Mouse (Mus musculus) hindbrain, embryonic 12.5 days (tissue): ENCODE data around the gene Pak3. TPM values are rescaled to one million over a fixed set of nuclear protein-coding genes. Genes with fewer than 3 reads are reported as not detected.
"Not testable (repeated sequence)": the region's sequence is repeated elsewhere in the genome, so short reads cannot be mapped to it uniquely, and the experiment has no call there.

Experiments
- ATAC-seq: fragments of 200-750 bp; cut with Nextera tagmentation; 2 replicates; pipeline ENCODE4 v1.8.0; 2017; ENCODE audit warnings: moderate TSS enrichment; ENCODE audit not compliant: low FRiP score
- H3K27ac ChIP-seq: fragments of 300-500 bp; sonication (generic); 2 replicates; pipeline ENCODE4 v1.5.1; 2016; ENCODE audit warnings: mild to moderate bottlenecking
- H3K27me3 ChIP-seq: fragments of 300-500 bp; sonication (generic); 2 replicates; pipeline ENCODE4 v1.6.1; 2016; ENCODE audit warnings: mild to moderate bottlenecking
- H3K36me3 ChIP-seq: fragments of 300-500 bp; sonication (generic); 2 replicates; pipeline ENCODE4 v1.6.1; 2016; ENCODE audit warnings: mild to moderate bottlenecking
- H3K4me1 ChIP-seq: fragments of 300-500 bp; sonication (generic); 2 replicates; pipeline ENCODE4 v1.6.1; 2016
- H3K4me2 ChIP-seq: fragments of 300-500 bp; sonication (generic); replicated peaks from 2 replicates; pipeline ENCODE4 v1.6.1; 2016; ENCODE audit warnings: mild to moderate bottlenecking
- H3K4me3 ChIP-seq: fragments of 300-500 bp; sonication (generic); 2 replicates; pipeline ENCODE4 v1.5.1; 2016; ENCODE audit warnings: mild to moderate bottlenecking
- H3K9ac ChIP-seq: fragments of 300-500 bp; sonication (generic); 2 replicates; pipeline ENCODE4 v1.6.1; 2016; ENCODE audit warnings: mild to moderate bottlenecking, moderate library complexity
- H3K9me3 ChIP-seq: fragments of 300-500 bp; sonication (generic); replicated peaks from 2 replicates; pipeline ENCODE4 v1.6.1; 2016; ENCODE audit warnings: mild to moderate bottlenecking
- WGBS: fragments of 180-500 bp; shearing (Covaris S2); methylation state at CpG from one replicate; pipeline ENCODE4 v1.1.7; 2016; 5-methylcytosine and 5-hydroxymethylcytosine counted together
- polyA plus RNA-seq: library from polyadenylated mRNA; unstranded; fragments of >200 nt; fragmentation: Nextera tagmentation; extraction: Ambion mirVana; gene quantifications from 2 replicates; pipeline ENCODE4 v1.2.1, GENCODE M21; 2016

The Pak3 gene
- 81.5 and 97.9 TPM in 2 replicates for polyA plus RNA-seq

DNA sequence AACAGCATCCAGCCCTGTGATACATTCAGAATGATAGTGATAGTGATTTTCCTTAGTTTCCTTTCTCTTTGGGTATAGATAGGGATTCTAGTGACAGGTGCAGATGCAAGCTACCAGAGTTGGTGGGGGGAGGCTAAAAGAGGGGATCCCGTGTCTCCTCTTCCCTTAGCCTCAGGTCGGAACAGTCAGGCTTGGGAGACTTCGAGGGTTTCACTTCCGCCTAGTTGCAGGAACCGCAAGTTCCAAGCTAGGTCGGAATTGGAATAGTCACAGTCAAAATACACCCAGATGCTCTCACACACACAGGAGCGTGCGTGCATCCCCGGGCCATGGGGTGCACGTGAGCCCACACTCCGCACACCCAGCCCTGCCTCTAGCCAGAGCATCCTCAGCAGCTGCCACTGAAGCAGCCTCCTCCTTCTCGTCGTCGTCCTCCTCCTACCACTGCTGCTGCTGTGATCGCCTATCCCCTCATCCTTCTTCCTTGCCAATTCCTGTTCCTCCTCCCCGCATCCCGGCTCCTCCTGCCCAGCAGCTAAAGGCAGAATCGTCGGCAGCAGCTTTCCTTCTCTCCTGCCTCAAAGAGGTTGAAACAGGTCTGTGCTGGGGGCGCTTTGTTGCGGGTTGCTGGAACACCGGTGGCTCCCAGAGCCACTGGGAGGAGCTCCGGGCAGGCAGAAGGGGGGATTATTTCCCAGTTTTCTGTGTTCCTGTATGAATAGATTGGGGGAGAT lies at the start of gene Pak3:
Gene Pak3 (plus strand): TSS at position 424 of the 734 bp plus-strand sequence.
- peaks cover 7% of the 10 kb centered on the region; the same call in 1 of the 2 replicates for H3K27me3 ChIP-seq
- WGBS = 20% methylated on average over 23 of the region's 23 CpGs
- H3K36me3 ChIP-seq = no peaks in the 10 kb centered on the region
- H3K9me3 ChIP-seq = no peaks in the 10 kb centered on the region
- H3K4me3 ChIP-seq = peak within 1 kb of the TSS; percentile 43
- H3K27ac ChIP-seq = peak within 1 kb of the TSS; percentile 90
- H3K4me2 ChIP-seq = peak within 1 kb of the TSS; percentile 49
- ATAC-seq = peak; percentile 89
- H3K4me1 ChIP-seq = 0 out of 2 replicates have a peak, but pooled peaks cover 3% of the 10 kb centered on the region
- peak within 1 kb of the TSS; percentile 62 for H3K9ac ChIP-seq

- ATAC-seq = peak; percentile 100
- Histone ChIP-seq H3K27ac (no peak overlapping the region), H3K4me2 (no peak overlapping the region), H3K27me3 (no peaks in the 10 kb centered on the region), H3K9me3 (no peaks in the 10 kb centered on the region), H3K4me3 (no peak overlapping the region), H3K9ac (no peak overlapping the region), H3K36me3 (no peaks in the 10 kb centered on the region), H3K4me1 (no peaks in the 10 kb centered on the region)
- WGBS = 77% methylated on average over 3 of the region's 3 CpGs
Observed at GRCm38 (mm10) chrX:143482866-143483265, 35.5 kb upstream of the Pak3 start.

DNA sequence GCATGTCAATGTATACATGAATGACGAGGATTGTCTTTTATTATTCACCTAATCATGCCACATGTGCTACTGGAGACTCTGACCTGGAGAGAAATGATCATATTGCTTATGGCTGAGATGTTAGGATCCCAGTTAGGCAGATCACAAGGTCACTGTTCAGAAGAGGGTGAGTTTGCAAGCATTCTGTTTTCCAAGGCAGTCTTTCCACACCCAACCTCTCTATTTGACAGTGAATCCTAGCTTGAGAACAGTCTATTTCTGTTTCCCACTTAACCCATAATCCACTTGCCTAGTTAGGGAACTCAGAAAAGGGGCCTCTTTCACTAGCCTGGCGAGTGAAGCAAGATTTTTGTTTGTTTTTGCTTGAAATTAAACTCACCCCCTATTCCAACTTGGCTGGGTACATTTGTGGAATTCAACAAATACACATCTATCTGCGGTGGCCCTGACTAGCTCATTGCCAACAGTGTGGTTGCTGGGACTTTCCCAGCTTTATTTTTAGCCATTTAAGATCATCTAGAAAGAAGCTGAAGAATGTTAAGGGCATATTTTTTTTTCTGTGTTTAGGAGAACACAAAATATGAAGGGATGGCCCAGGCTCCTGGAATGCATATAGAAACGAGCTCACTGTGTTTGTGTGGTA lies 17.2 kb upstream of the Pak3 start:
- no peaks in the 10 kb centered on the region for H3K36me3 ChIP-seq
- no peak overlapping the region for H3K4me2 ChIP-seq
- 68% methylated on average over 4 of the region's 4 CpGs for WGBS
- no peak overlapping the region for H3K27ac ChIP-seq
- no peaks in the 10 kb centered on the region for H3K4me1 ChIP-seq
- ATAC-seq = no peak
- H3K9me3 ChIP-seq = no peaks in the 10 kb centered on the region
- no peak overlapping the region for H3K4me3 ChIP-seq
- H3K9ac ChIP-seq = no peak overlapping the region
- H3K27me3 ChIP-seq = peaks cover 4% of the 10 kb centered on the region; the same call in 1 of the 2 replicates

GRCm38 (mm10) chrX:143501776-143502365 lies 16.5 kb upstream of the Pak3 start:
- ATAC-seq = no peak
- Histone ChIP-seq H3K4me1 (no peaks in the 10 kb centered on the region), H3K27ac (no peak overlapping the region), H3K27me3 (peaks cover 4% of the 10 kb centered on the region; the same call in 1 of the 2 replicates), H3K9me3 (no peaks in the 10 kb centered on the region), H3K4me2 (no peak overlapping the region), H3K9ac (no peak overlapping the region), H3K36me3 (no peaks in the 10 kb centered on the region), H3K4me3 (no peak overlapping the region)
- 70% methylated on average over 5 of the region's 5 CpGs for WGBS

GRCm38 (mm10) chrX:143518917-143519316 lies 526 bp downstream of the Pak3 start:
- Histone ChIP-seq H3K4me1 (0 out of 2 replicates have a peak, but pooled peaks cover 3% of the 10 kb centered on the region), H3K27me3 (peaks cover 7% of the 10 kb centered on the region; the same call in 1 of the 2 replicates), H3K36me3 (no peaks in the 10 kb centered on the region), H3K4me2 (peak overlapping the region; percentile 49), H3K9me3 (no peaks in the 10 kb centered on the region), H3K27ac (peak overlapping the region; percentile 90), H3K4me3 (peak overlapping the region; percentile 43), H3K9ac (peak overlapping the region; percentile 62)
- ATAC-seq = peak; percentile 82
- 26% methylated on average over 7 of the region's 7 CpGs for WGBS

DNA sequence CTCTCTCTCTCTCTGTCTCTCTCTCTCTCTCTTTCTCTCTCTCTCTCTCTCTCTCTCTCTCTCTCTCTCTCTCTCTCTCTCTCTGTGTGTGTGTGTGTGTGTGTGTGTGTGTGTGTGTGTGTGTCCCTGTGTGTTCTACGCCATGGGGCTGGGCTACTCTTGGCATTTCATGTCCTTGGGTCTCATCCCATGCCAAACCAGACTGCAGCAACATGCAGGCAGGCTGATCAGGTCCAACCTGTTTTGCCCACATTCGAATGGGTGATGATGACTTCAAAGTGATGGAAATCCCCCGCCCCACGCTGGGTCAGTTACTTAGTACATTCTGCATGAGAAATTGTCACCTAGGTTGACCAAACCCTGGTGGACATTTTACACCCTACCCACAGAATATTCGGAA lies 1.1 kb downstream of the Pak3 start:
- H3K27ac ChIP-seq, H3K9me3 ChIP-seq, H3K9ac ChIP-seq, H3K36me3 ChIP-seq, H3K27me3 ChIP-seq, H3K4me1 ChIP-seq: not testable (repeated sequence)
- peak overlapping the region; percentile 49 for H3K4me2 ChIP-seq
- WGBS = 76% methylated on average over 4 of the region's 5 CpGs
- peak overlapping the region; percentile 43; the same call in 1 of the 2 replicates for H3K4me3 ChIP-seq
- peak; percentile 14; the same call in 1 of the 2 replicates for ATAC-seq

- Histone ChIP-seq H3K9ac (no peak overlapping the region), H3K27ac (no peak overlapping the region), H3K36me3 (no peaks in the 10 kb centered on the region), H3K9me3 (no peaks in the 10 kb centered on the region), H3K4me2 (0 out of 2 replicates have a peak overlapping the region, but pooled peaks have one; percentile 49), H3K4me1 (0 out of 2 replicates have a peak, but pooled peaks cover 3% of the 10 kb centered on the region), H3K4me3 (no peak overlapping the region), H3K27me3 (peaks cover 7% of the 10 kb centered on the region; the same call in 1 of the 2 replicates)
- 35% methylated on average over 1 of the region's 1 CpGs for WGBS
- ATAC-seq = peak; percentile 36; the same call in 1 of the 2 replicates
Observed at GRCm38 (mm10) chrX:143520195-143520594, 1.8 kb downstream of the Pak3 start.

DNA sequence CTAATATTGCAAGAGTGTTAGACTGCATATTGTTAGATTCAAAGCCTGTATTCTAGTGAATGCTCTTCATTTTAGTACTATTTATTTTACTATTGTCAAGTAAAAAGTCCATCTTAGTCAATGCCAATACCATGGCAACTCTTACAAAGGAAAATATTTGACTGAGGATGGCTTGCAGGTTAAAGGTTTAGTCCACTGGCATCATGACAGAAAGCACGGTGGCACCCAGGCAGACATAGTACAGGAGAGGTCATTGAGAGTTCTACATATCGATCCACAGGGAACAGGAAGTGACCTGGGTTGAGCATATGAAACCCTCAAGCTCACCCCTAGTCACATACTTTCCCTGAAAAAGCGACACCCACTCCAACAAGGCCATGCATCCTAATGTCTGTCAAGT lies 13.9 kb downstream of the Pak3 start:
- Histone ChIP-seq H3K4me3 (no peak overlapping the region), H3K9me3 (no peaks in the 10 kb centered on the region), H3K36me3 (no peaks in the 10 kb centered on the region), H3K4me1 (no peaks in the 10 kb centered on the region), H3K27me3 (peaks cover 18% of the 10 kb centered on the region), H3K9ac (no peak overlapping the region), H3K4me2 (no peak overlapping the region), H3K27ac (no peak overlapping the region)
- WGBS = 86% methylated on average over 3 of the region's 3 CpGs
- no peak for ATAC-seq

GRCm38 (mm10) chrX:143533574-143533973 lies 15.2 kb downstream of the Pak3 start:
- Histone ChIP-seq H3K4me3 (no peak overlapping the region), H3K27ac (no peak overlapping the region), H3K4me1 (no peaks in the 10 kb centered on the region), H3K36me3 (no peaks in the 10 kb centered on the region), H3K27me3 (peaks cover 14% of the 10 kb centered on the region), H3K9ac (no peak overlapping the region), H3K9me3 (no peaks in the 10 kb centered on the region), H3K4me2 (no peak overlapping the region)
- no peak for ATAC-seq
- 59% methylated on average over 3 of the region's 3 CpGs for WGBS

DNA sequence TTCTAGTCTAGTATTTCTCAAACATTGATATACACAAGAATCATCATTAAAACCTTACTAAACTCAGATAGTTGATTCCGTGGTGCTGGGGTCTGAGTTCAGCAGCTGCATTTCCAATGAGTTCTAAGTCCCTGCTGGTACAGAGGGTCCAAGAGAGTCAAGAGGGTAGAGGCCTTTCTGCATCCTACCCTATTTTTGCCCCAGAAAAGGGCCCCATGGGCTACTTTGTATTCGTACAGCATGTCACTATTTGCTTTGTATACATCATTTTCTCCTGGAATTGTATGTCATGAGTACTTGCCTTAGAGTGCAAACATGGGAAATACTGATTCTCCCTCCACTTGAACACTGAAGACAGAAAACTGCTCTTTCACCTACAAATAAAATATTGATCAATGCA lies 24.4 kb downstream of the Pak3 start:
- peak; percentile 67; the same call in 1 of the 2 replicates for ATAC-seq
- Histone ChIP-seq H3K9me3 (no peaks in the 10 kb centered on the region), H3K36me3 (no peaks in the 10 kb centered on the region), H3K4me3 (no peak overlapping the region), H3K9ac (no peak overlapping the region), H3K27me3 (no peaks in the 10 kb centered on the region), H3K4me2 (no peak overlapping the region), H3K27ac (peak overlapping the region; percentile 40; the same call in 1 of the 2 replicates), H3K4me1 (no peaks in the 10 kb centered on the region)
- 30% methylated on average over 2 of the region's 2 CpGs for WGBS

GRCm38 (mm10) chrX:143543186-143543793 lies 24.9 kb downstream of the Pak3 start:
- no peaks in the 10 kb centered on the region for H3K36me3 ChIP-seq
- no peak overlapping the region for H3K4me2 ChIP-seq
- peak; percentile 97 for ATAC-seq
- WGBS = 49% methylated on average over 7 of the region's 7 CpGs
- H3K4me3 ChIP-seq = no peak overlapping the region
- no peaks in the 10 kb centered on the region for H3K9me3 ChIP-seq
- no peaks in the 10 kb centered on the region for H3K4me1 ChIP-seq
- H3K27ac ChIP-seq = peak overlapping the region; percentile 77
- H3K27me3 ChIP-seq = no peaks in the 10 kb centered on the region
- no peak overlapping the region for H3K9ac ChIP-seq

DNA sequence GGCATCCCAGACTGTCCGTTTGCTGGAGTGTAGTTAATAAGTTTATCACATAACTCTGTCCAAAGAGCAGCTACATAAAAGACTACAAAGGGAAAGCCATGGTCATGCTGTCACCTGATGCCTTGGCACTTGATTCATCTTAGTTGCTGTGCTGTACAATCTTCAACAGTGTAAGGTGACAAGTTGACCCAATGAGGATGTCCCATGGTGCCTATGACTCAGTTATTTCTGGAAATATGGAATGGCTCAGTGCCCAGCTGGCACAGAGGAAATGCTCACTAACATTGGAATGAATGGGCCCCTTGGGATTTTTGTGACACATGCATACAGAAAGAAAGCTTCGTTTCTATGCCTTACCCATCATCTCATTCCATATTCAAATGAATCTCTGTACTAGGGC lies 55.3 kb downstream of the Pak3 start:
- ATAC-seq = no peak

More for the DNA sequence above, 55.3 kb downstream of the Pak3 start:
- H3K27me3 ChIP-seq = peaks cover 7% of the 10 kb centered on the region; the same call in 1 of the 2 replicates
- no peak overlapping the region for H3K4me2 ChIP-seq
- WGBS = 47% methylated on average over 2 of the region's 2 CpGs
- H3K9me3 ChIP-seq = no peaks in the 10 kb centered on the region
- H3K36me3 ChIP-seq = no peaks in the 10 kb centered on the region
- H3K4me3 ChIP-seq = no peak overlapping the region
- H3K27ac ChIP-seq = no peak overlapping the region
- H3K9ac ChIP-seq = no peak overlapping the region
- no peaks in the 10 kb centered on the region for H3K4me1 ChIP-seq
